Mouse (Mus musculus) granulocyte monocyte progenitor cell, adult 5-6 weeks (primary cell): ENCODE data around the gene Mlycd. TPM values are rescaled to one million over a fixed set of nuclear protein-coding genes. Genes with fewer than 3 reads are reported as not detected.
"Not testable (repeated sequence)": the region's sequence is repeated elsewhere in the genome, so short reads cannot be mapped to it uniquely, and the experiment has no call there.

Experiments used
- ATAC-seq: replicated peaks from 2 replicates; pipeline ENCODE4 v1.8.0; 2016; ENCODE audit warnings: mild to moderate bottlenecking, moderate TSS enrichment, inconsistent platforms; ENCODE audit not compliant: poor library complexity, severe bottlenecking
- total RNA-seq, 2 experiments: library from RNA; stranded (forward) in 1 of 2; stranded (reverse) in 1 of 2; fragments of 200-712, 200-1000 nt in 1 of 2; fragments of >200 nt in 1 of 2; fragmentation: Nextera tagmentation in 1 of 2; gene quantifications; 2 replicates each; pipeline ENCODE4 v1.2.3; 2014 to 2017

The Mlycd gene
- total RNA-seq (2014; fragmentation: Nextera tagmentation) (15.5 and 17.4 TPM in 2 replicates), total RNA-seq (2017) (10.4 and 11.1 TPM in 2 replicates)

- ATAC-seq, result peak; percentile 95
Observed at GRCm38 (mm10) chr8:119394524-119395026, at the start of gene Mlycd. Gene Mlycd, plus strand, starts transcription at chr8:119394878.

- peak; percentile 14; the same call in 1 of the 2 replicates for ATAC-seq
Observed at GRCm38 (mm10) chr8:119345029-119345682, 49.5 kb upstream of the Mlycd start.

- ATAC-seq, result no peak
Observed at GRCm38 (mm10) chr8:119345683-119346075, 49.0 kb upstream of the Mlycd start.

- ATAC-seq, result no peak
Observed at GRCm38 (mm10) chr8:119351647-119352046, 43.0 kb upstream of the Mlycd start.

- peak; percentile 75 for ATAC-seq
Observed at GRCm38 (mm10) chr8:119352977-119353658, 41.6 kb upstream of the Mlycd start.

- no peak for ATAC-seq
Observed at GRCm38 (mm10) chr8:119353659-119354023, 41.0 kb upstream of the Mlycd start.

- not testable (repeated sequence) for ATAC-seq
Observed at GRCm38 (mm10) chr8:119356631-119357030, 38.0 kb upstream of the Mlycd start.

- no peak for ATAC-seq
Observed at GRCm38 (mm10) chr8:119358175-119358574, 36.5 kb upstream of the Mlycd start.

GRCm38 (mm10) chr8:119358836-119359235 lies 35.8 kb upstream of the Mlycd start:
- peak; percentile 80 for ATAC-seq

GRCm38 (mm10) chr8:119360686-119361295 lies 33.9 kb upstream of the Mlycd start:
- ATAC-seq, result no peak

- ATAC-seq, result not testable (repeated sequence)
Observed at GRCm38 (mm10) chr8:119374716-119375115, 20.0 kb upstream of the Mlycd start.

GRCm38 (mm10) chr8:119378476-119378875 lies 16.2 kb upstream of the Mlycd start:
- no peak for ATAC-seq

GRCm38 (mm10) chr8:119380619-119381018 lies 14.1 kb upstream of the Mlycd start:
- ATAC-seq, result peak; percentile 79

- ATAC-seq, result peak; percentile 65
Observed at GRCm38 (mm10) chr8:119384478-119384877, 10.2 kb upstream of the Mlycd start.

GRCm38 (mm10) chr8:119385854-119386253 lies 8.8 kb upstream of the Mlycd start:
- peak; percentile 89 for ATAC-seq

- no peak for ATAC-seq
Observed at GRCm38 (mm10) chr8:119386988-119387387, 7.7 kb upstream of the Mlycd start.

GRCm38 (mm10) chr8:119394097-119394496 lies 581 bp upstream of the Mlycd start:
- ATAC-seq, result no peak

GRCm38 (mm10) chr8:119395072-119395950 lies 633 bp downstream of the Mlycd start:
- peak; percentile 5 for ATAC-seq

- ATAC-seq, result no peak
Observed at GRCm38 (mm10) chr8:119398558-119398957, 3.9 kb downstream of the Mlycd start.

GRCm38 (mm10) chr8:119399255-119399654 lies 4.6 kb downstream of the Mlycd start:
- no peak for ATAC-seq
